Mouse (Mus musculus) c-Kit-positive CD71-positive TER-119-negative erythroid progenitor cells, embryonic 14.5 days (primary cell): ENCODE data around the gene Col25a1.

Experiments used
- DNase-seq: peaks from one replicate; pipeline ENCODE4 v3.0.0-alpha.2; 2013; ENCODE audit warnings: low read depth

Gene Col25a1

GRCm38 (mm10) chr3:130574652-130575051 lies 443.4 kb downstream of the Col25a1 start:
- peak; percentile 24 for DNase-seq

- DNase-seq: peak; percentile 16
These were observed 445.4 kb downstream of the Col25a1 start for GRCm38 (mm10) chr3:130576683-130577082.

- DNase-seq: no peak
These were observed 448.2 kb downstream of the Col25a1 start for GRCm38 (mm10) chr3:130579501-130579900.

GRCm38 (mm10) chr3:130581577-130581976 lies 450.3 kb downstream of the Col25a1 start:
- DNase-seq: no peak

GRCm38 (mm10) chr3:130582903-130583664 lies 451.8 kb downstream of the Col25a1 start:
- no peak for DNase-seq

GRCm38 (mm10) chr3:130584007-130584406 lies 452.7 kb downstream of the Col25a1 start:
- no peak for DNase-seq

GRCm38 (mm10) chr3:130595050-130595449 lies 463.7 kb downstream of the Col25a1 start:
- no peak for DNase-seq

GRCm38 (mm10) chr3:130601491-130601890 lies 470.2 kb downstream of the Col25a1 start:
- no peak for DNase-seq

GRCm38 (mm10) chr3:130607924-130608323 lies 476.6 kb downstream of the Col25a1 start:
- no peak for DNase-seq

GRCm38 (mm10) chr3:130614444-130614843 lies 483.1 kb downstream of the Col25a1 start:
- no peak for DNase-seq

- no peak for DNase-seq
These were observed 484.3 kb downstream of the Col25a1 start for GRCm38 (mm10) chr3:130615625-130616024.

GRCm38 (mm10) chr3:130617439-130617898 lies 486.2 kb downstream of the Col25a1 start, which contains the start of gene Etnppl:
TSS of gene Etnppl (plus strand) at chr3:130617448.
- DNase-seq: no peak

- DNase-seq: no peak
These were observed 489.3 kb downstream of the Col25a1 start for GRCm38 (mm10) chr3:130620517-130621146.

GRCm38 (mm10) chr3:130628358-130628757 lies 497.1 kb downstream of the Col25a1 start:
- DNase-seq: peak; percentile 3

- DNase-seq: no peak
These were observed 502.6 kb downstream of the Col25a1 start for GRCm38 (mm10) chr3:130633859-130634258.

GRCm38 (mm10) chr3:130646110-130646810 lies 515.0 kb downstream of the Col25a1 start:
- DNase-seq: no peak
